Mouse (Mus musculus) kidney, embryonic 15.5 days (tissue): Measurements from ENCODE around the gene Ehd1. TPM values are rescaled to one million over a fixed set of nuclear protein-coding genes. Genes with fewer than 3 reads are reported as not detected.

Source experiments
- ATAC-seq: fragments of 200-750 bp; cut with Nextera tagmentation; replicated peaks from 2 replicates; pipeline ENCODE4 v1.8.0; 2017; ENCODE audit warnings: moderate TSS enrichment; ENCODE audit not compliant: low FRiP score
- H3K27ac ChIP-seq: fragments of 300-500 bp; sonication (generic); 2 replicates; pipeline ENCODE4 v1.5.1; 2015; ENCODE audit warnings: mild to moderate bottlenecking, inconsistent platforms
- H3K27me3 ChIP-seq: fragments of 300-500 bp; sonication (generic); 2 replicates; pipeline ENCODE4 v1.6.1; 2015; ENCODE audit warnings: inconsistent platforms
- H3K36me3 ChIP-seq: fragments of 300-500 bp; sonication (generic); 2 replicates; pipeline ENCODE4 v1.6.1; 2015; ENCODE audit warnings: inconsistent platforms
- H3K4me1 ChIP-seq: fragments of 300-500 bp; sonication (generic); 2 replicates; pipeline ENCODE4 v1.6.1; 2015; ENCODE audit warnings: inconsistent platforms
- H3K4me2 ChIP-seq: fragments of 300-500 bp; sonication (generic); 2 replicates; pipeline ENCODE4 v1.6.1; 2015; ENCODE audit warnings: moderate library complexity, mild to moderate bottlenecking, inconsistent platforms
- H3K4me3 ChIP-seq: fragments of 300-500 bp; sonication (generic); replicated peaks from 2 replicates; pipeline ENCODE4 v1.5.1; 2015; ENCODE audit warnings: mild to moderate bottlenecking, inconsistent platforms
- H3K9ac ChIP-seq: fragments of 300-500 bp; sonication (generic); 2 replicates; pipeline ENCODE4 v1.6.1; 2015; ENCODE audit warnings: mild to moderate bottlenecking, inconsistent platforms
- H3K9me3 ChIP-seq: fragments of 300-500 bp; sonication (generic); replicated peaks from 2 replicates; pipeline ENCODE4 v1.6.1; 2016; ENCODE audit warnings: inconsistent platforms
- WGBS: fragments of 180-500 bp; shearing (Covaris S2); methylation state at CpG from one replicate; pipeline ENCODE4 v1.1.7; 2015; ENCODE audit warnings: mixed read lengths; 5-methylcytosine and 5-hydroxymethylcytosine counted together
- polyA plus RNA-seq: library from polyadenylated mRNA; unstranded; fragments of >200 nt; fragmentation: Nextera tagmentation; extraction: Ambion mirVana; gene quantifications from 2 replicates; pipeline ENCODE4 v1.2.1, GENCODE M21; 2015

Ehd1 gene
- polyA plus RNA-seq, 1 experiment from 2014 or later = 81.8 TPM

DNA sequence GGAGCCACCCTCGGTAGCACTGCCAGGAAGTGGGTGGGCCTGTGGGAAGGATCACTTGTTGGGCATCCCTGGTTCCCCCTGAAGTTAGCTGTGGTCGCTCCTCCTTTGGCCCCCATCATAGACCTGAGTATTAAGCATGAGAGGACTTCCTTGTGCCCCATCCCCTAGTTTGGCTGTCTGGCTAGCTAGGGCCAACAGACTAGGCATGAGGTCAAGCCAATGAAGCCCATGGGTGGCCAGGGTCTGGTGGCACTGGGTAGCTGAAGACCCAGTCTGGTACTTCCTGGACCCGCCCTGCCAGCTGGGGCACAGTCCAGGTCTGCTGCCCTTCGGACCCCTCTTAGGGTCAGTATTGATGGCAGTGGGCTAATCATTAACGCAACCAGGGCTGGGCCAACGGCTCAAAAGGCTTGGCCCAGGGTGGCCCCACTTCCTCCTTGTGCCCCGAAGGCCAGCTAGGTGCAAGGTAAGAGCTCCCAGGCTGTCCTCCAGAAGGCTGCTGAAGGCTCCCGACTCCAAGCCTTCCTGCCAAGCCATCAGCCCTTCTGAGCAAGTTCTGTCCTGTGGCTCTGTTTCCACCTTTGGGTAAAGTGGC lies 13.6 kb upstream of the Ehd1 start:
- Histone ChIP-seq H3K36me3 (peaks cover 44% of the 10 kb centered on the region), H3K4me1 (peaks cover 22% of the 10 kb centered on the region), H3K4me2 (peak overlapping the region; percentile 14; the same call in 1 of the 2 replicates), H3K27ac (peak overlapping the region; percentile 66), H3K27me3 (no peaks in the 10 kb centered on the region), H3K4me3 (peak overlapping the region; percentile 6; the same call in 1 of the 2 replicates), H3K9me3 (no peaks in the 10 kb centered on the region), H3K9ac (no peak overlapping the region)
- WGBS = 75% methylated on average over 8 of the region's 8 CpGs
- ATAC-seq = 0 out of 2 replicates have a peak, but pooled peaks have one; percentile 33

DNA sequence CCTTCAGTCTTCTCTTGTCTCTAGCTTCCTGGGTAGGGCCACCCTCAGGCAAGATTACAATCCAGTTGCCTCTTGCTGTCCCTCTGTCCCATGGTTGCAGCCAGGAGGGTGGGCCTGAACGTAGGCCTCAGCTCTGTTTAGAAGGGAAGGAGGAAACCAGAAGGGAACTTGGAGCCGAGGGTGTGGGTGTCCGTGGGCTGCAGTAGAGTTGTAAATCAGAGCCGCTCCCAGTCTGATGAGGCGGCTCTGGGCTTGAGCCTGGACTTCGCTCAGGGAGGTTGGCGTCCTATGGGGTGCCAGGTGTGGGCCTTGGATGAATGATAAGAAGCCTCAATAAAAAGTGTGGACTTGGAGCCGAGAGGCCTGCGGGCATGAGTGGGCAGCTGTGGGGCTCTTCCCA lies 12.3 kb upstream of the Ehd1 start:
- Histone ChIP-seq H3K4me2 (no peak overlapping the region), H3K36me3 (peaks cover 32% of the 10 kb centered on the region), H3K27me3 (no peaks in the 10 kb centered on the region), H3K4me1 (peaks cover 28% of the 10 kb centered on the region), H3K27ac (peak overlapping the region; percentile 66), H3K9me3 (no peaks in the 10 kb centered on the region), H3K4me3 (peak overlapping the region; percentile 6; the same call in 1 of the 2 replicates), H3K9ac (no peak overlapping the region)
- WGBS = 32% methylated on average over 9 of the region's 9 CpGs
- no peak for ATAC-seq

DNA sequence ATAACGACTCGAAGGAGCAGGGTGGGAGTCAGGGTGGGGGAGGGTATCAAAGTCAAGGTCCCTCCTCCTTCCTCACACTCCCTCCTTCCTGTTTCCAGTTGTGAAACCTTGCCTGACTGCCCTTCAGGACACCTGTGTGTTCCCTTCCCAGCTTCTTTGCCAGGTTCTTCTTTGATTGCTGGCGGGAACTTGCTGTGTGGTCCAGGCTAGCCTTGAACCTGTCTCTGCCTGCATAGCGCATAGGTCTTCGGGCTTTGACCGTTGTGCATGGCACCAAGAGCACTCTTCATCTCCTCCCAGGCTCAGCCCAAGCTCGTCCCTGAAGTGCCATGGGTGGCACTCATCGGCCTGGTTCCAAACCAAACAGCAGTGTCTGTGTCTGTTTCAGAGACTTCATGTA lies 11.6 kb upstream of the Ehd1 start:
- Histone ChIP-seq H3K36me3 (peaks cover 27% of the 10 kb centered on the region), H3K4me2 (no peak overlapping the region), H3K9ac (no peak overlapping the region), H3K4me1 (peaks cover 28% of the 10 kb centered on the region), H3K4me3 (no peak overlapping the region), H3K9me3 (no peaks in the 10 kb centered on the region), H3K27ac (no peak overlapping the region), H3K27me3 (no peaks in the 10 kb centered on the region)
- WGBS = 79% methylated on average over 8 of the region's 8 CpGs
- ATAC-seq = no peak

DNA sequence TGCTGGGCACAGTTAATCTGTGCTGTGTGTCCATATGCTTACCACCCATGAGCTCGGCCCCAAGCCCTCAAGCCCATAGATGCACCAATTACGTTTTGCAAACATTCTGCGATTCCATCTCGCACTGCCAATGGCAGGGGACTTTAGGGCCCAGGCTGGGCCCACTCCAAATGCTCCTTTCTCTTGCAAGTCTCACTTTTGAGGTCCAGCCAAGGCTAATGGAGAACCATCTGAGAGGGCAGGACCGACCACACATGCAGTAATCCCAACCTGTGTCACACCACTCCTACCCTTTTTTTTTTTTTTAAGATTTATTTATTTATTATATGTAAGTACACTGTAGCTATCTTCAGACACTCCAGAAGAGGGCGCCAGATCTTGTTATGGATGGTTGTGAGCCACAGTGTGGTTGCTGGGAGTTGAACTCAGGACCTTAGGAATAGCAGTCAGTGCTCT lies 10.8 kb upstream of the Ehd1 start:
- 77% methylated on average over 6 of the region's 6 CpGs for WGBS
- Histone ChIP-seq H3K9ac (no peak overlapping the region), H3K4me3 (no peak overlapping the region), H3K4me2 (no peak overlapping the region), H3K27me3 (no peaks in the 10 kb centered on the region), H3K9me3 (no peaks in the 10 kb centered on the region), H3K27ac (no peak overlapping the region), H3K4me1 (peaks cover 28% of the 10 kb centered on the region), H3K36me3 (peaks cover 19% of the 10 kb centered on the region)
- ATAC-seq = no peak

DNA sequence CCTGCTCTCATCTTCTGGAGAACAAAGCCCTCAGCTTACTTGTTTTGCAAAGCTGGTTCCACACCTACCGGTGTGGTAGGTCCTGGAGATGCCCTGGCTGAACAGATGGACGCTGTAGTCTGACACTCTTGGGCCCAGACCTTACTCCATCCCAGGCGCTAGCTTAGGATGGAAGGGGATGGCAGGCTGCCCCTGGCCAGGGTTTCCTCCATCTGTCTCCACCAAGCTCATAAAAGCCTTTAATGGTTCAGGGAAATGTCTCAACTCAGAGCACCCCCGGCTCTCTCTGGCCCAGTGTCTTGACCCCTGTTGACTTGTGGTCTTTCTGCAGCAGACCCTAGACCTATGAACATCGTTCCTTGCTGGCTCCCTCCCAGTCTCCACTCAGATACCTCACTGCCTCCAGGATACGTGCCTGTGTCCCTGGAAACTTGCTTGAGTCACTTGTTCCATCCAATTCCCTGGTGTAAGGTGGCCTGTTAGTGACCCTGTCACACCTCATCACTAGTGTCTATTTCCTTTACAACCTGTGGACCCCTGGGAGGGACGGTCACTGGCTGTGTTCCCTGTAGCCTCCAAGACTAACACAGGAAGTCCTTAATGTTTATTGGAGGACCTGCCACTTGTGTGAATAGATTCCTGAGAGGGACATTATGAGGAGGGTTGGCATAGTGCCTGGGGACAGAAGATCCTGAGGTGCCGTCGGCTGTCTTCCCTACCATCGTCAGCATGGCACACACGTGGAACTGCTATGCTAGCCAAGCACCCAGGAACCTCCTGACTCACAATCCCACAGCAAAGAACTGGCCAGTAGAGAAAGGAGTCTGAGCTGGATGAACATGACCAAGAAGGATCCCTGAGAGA lies 9.0 kb upstream of the Ehd1 start:
- Histone ChIP-seq H3K9ac (0 out of 2 replicates have a peak overlapping the region, but pooled peaks have one; percentile 1), H3K4me2 (no peak overlapping the region), H3K4me1 (peaks cover 33% of the 10 kb centered on the region), H3K27ac (no peak overlapping the region), H3K9me3 (no peaks in the 10 kb centered on the region), H3K4me3 (no peak overlapping the region), H3K36me3 (peaks cover under 1% of the 10 kb centered on the region; the same call in 1 of the 2 replicates), H3K27me3 (no peaks in the 10 kb centered on the region)
- ATAC-seq = no peak
- 21% methylated on average over 11 of the region's 11 CpGs for WGBS

DNA sequence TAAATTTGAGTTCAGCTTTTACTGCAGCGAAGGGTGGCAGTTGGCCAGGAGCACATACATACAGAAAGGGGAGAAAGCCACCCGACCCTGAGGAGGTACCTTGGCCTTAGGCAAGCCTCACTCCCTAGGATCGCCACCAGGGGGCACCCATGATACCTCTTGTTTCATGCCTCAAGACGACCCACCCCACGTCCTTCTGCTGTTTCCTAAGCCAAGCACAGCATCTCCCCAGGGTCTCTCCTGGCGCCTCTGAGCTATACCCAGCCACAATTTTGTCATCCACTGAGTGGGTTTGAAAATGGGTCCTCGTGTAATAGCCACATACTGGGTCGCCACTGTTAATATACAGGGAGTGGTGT lies 8.4 kb upstream of the Ehd1 start:
- Histone ChIP-seq H3K27ac (no peak overlapping the region), H3K4me1 (peaks cover 27% of the 10 kb centered on the region), H3K9me3 (no peaks in the 10 kb centered on the region), H3K4me2 (no peak overlapping the region), H3K9ac (0 out of 2 replicates have a peak overlapping the region, but pooled peaks have one; percentile 1), H3K4me3 (no peak overlapping the region), H3K36me3 (no peaks in the 10 kb centered on the region), H3K27me3 (no peaks in the 10 kb centered on the region)
- WGBS = 14% methylated on average over 8 of the region's 8 CpGs
- peak; percentile 56; the same call in 1 of the 2 replicates for ATAC-seq

DNA sequence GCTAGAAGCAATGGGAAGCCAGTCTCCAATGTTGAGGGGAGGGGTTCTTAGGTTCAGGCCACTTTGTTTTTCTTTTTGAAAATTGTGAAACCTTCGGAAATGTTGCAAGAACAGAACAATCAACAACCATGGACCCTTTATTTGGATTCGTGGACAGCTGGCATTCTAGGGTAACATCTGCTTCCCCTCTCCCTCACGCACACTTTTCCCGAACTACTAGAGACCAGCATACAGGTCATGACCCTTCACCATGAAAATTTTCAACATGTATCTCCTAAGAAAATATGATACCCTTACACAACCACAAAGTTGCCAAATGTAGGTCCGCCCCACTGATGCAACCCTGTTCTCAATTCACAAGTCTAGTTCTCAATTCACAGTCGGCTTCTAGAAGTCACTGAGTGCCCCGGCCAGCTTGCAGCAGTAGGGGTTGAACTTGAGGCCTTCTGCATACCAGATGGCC lies 7.8 kb upstream of the Ehd1 start:
- Histone ChIP-seq H3K36me3 (no peaks in the 10 kb centered on the region), H3K4me2 (no peak overlapping the region), H3K4me1 (peaks cover 23% of the 10 kb centered on the region), H3K9ac (no peak overlapping the region), H3K27ac (no peak overlapping the region), H3K27me3 (no peaks in the 10 kb centered on the region), H3K9me3 (no peaks in the 10 kb centered on the region), H3K4me3 (no peak overlapping the region)
- no peak for ATAC-seq
- 79% methylated on average over 7 of the region's 7 CpGs for WGBS

DNA sequence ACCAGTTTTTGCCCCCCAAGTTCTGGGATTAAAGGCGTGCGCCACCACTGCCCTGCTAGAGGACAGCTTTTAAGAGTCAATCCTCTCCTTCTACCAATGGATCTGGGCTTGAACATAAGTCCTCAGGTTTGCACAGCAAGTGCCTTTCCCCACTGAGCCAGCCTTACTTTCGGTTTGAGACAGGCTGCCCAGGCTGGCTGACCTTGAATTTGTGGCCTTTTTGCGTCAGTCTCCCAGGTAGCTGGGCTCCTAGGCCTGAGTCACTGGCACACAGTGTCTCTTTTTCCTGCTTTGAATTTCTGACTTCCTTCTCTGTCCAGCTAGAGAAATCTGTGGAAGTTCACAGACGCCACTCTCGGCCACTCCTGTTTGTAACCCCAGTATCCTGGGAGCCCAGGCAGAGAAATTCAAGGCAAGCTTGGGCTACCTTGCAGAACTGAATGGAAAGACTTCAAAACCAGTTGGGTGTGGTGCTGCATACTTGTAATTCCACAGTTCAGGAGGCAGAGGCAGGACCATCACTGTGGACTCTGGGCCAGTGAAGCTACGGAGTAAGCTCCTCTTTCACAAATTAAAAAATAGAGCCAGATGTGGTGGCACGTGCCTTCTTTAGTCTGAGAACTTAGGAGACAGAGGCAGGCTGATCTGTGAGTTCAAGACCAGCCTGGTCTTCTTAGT lies 6.6 kb upstream of the Ehd1 start:
- peaks cover 13% of the 10 kb centered on the region for H3K4me1 ChIP-seq
- ATAC-seq = no peak
- H3K27me3 ChIP-seq = no peaks in the 10 kb centered on the region
- H3K27ac ChIP-seq = no peak overlapping the region
- 84% methylated on average over 8 of the region's 8 CpGs for WGBS
- H3K9me3 ChIP-seq = no peaks in the 10 kb centered on the region
- H3K4me3 ChIP-seq = no peak overlapping the region
- no peak overlapping the region for H3K9ac ChIP-seq
- no peak overlapping the region for H3K4me2 ChIP-seq
- H3K36me3 ChIP-seq = no peaks in the 10 kb centered on the region

DNA sequence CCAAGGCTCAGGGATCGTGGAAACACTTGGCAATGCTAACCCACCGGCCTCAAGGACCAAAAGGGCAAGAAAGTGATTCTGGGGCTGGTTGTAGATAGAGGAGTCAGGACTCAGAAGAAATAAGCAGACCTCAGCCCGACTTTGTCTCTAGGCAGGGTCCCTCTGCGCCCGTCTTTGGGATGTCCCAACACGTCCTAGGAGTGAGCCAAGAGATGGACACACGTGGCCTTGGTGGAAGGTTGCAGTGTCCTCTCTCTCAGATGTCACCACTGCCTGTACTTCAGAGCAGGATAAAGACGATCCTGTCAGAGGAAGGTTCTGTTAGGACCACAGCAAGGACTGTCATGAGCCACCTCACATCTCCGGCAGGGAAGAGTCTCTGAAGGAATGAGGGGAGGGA lies 5.9 kb upstream of the Ehd1 start:
- H3K27me3 ChIP-seq = no peaks in the 10 kb centered on the region
- ATAC-seq = no peak
- WGBS = 63% methylated on average over 9 of the region's 9 CpGs
- H3K9me3 ChIP-seq = no peaks in the 10 kb centered on the region
- no peaks in the 10 kb centered on the region for H3K36me3 ChIP-seq
- H3K27ac ChIP-seq = 0 out of 2 replicates have a peak overlapping the region, but pooled peaks have one; percentile 38
- H3K4me2 ChIP-seq = no peak overlapping the region
- peaks cover 19% of the 10 kb centered on the region for H3K4me1 ChIP-seq
- no peak overlapping the region for H3K4me3 ChIP-seq
- no peak overlapping the region for H3K9ac ChIP-seq

DNA sequence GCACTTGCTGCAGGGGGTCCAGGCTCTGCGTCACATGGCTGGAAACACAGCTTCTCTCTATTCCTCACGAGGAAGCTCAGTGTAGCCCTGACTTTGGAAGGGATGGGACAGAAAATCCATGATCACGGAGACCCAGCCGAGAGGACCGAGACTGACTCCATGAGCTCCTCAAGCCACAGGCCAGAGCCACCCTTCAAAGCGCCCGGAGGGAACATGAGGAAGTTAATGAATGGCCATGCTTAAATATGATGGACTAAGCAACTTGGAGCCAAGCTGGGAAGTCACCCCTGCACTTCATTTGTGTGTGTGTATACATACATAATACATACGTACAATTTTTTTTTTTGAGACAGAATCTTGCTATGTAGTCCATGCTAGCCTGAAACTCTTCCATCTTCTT lies 5.3 kb upstream of the Ehd1 start:
- no peaks in the 10 kb centered on the region for H3K36me3 ChIP-seq
- no peak for ATAC-seq
- H3K27ac ChIP-seq = 0 out of 2 replicates have a peak overlapping the region, but pooled peaks have one; percentile 38
- H3K9me3 ChIP-seq = no peaks in the 10 kb centered on the region
- no peak overlapping the region for H3K4me3 ChIP-seq
- no peak overlapping the region for H3K9ac ChIP-seq
- WGBS = 26% methylated on average over 8 of the region's 8 CpGs
- H3K4me1 ChIP-seq = peaks cover 23% of the 10 kb centered on the region
- no peak overlapping the region for H3K4me2 ChIP-seq
- no peaks in the 10 kb centered on the region for H3K27me3 ChIP-seq

DNA sequence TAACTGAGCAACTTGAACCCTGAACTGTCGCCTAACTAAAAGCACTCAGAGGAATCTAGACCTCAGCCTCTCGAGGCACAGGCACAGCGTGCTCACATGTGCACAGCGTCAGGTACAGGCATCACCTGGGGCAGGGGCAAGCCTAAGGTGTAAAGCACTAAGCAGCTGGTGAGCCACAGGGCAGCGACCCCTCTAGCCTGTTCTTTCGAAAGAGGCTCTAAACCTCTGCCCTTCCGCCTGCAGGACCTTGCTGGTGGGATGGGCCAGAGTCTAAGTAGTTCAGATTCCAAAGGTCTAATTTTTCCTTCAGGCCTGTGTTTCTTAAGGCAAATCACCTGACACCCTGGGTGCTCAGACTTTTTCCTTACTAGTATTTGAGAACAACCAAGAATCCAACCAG lies 4.5 kb upstream of the Ehd1 start:
- Histone ChIP-seq H3K9ac (no peak overlapping the region), H3K27me3 (no peaks in the 10 kb centered on the region), H3K4me3 (no peak overlapping the region), H3K9me3 (no peaks in the 10 kb centered on the region), H3K4me1 (peaks cover 23% of the 10 kb centered on the region), H3K36me3 (no peaks in the 10 kb centered on the region), H3K27ac (0 out of 2 replicates have a peak overlapping the region, but pooled peaks have one; percentile 56), H3K4me2 (no peak overlapping the region)
- WGBS = 65% methylated on average over 7 of the region's 7 CpGs
- ATAC-seq = no peak

DNA sequence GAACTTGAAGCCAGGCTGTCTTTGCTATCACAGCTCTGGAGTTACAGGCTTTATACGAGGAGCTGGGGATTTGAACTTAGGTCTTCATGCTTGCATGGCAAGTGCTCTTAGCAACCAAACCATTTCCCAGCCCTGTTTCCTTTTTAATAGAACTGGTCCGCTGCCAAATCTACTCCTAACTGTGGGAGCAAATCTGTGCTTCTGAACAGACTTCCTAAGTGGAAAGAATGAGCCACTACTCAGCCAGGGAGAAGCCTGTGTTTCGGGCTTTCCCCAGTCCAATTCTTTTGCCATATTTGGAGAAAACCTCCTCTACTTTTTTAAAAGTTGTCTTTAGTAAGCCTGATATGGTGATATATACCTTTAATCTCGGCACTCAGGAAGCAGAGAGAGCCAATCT lies 3.8 kb upstream of the Ehd1 start:
- Histone ChIP-seq H3K9ac (no peak overlapping the region), H3K36me3 (no peaks in the 10 kb centered on the region), H3K9me3 (no peaks in the 10 kb centered on the region), H3K27me3 (no peaks in the 10 kb centered on the region), H3K4me2 (no peak overlapping the region), H3K27ac (0 out of 2 replicates have a peak overlapping the region, but pooled peaks have one; percentile 54), H3K4me3 (no peak overlapping the region), H3K4me1 (peaks cover 27% of the 10 kb centered on the region)
- 84% methylated on average over 4 of the region's 4 CpGs for WGBS
- ATAC-seq = no peak
